Mouse (Mus musculus) kidney, embryonic 16.5 days (tissue): ENCODE results near the gene Il17rc. TPM values are rescaled to one million over a fixed set of nuclear protein-coding genes. Genes with fewer than 3 reads are reported as not detected.

Experiments used
- ATAC-seq: fragments of 200-750 bp; cut with Nextera tagmentation; 2 replicates; pipeline ENCODE4 v1.8.0; 2017; ENCODE audit warnings: moderate TSS enrichment; ENCODE audit not compliant: low FRiP score, low TSS enrichment
- H3K27ac ChIP-seq: fragments of 300-500 bp; sonication (generic); 2 replicates; pipeline ENCODE4 v1.5.1; 2014; ENCODE audit warnings: low read length
- H3K27me3 ChIP-seq: fragments of 300-500 bp; sonication (generic); 2 replicates; pipeline ENCODE4 v1.6.1; 2014; ENCODE audit warnings: low read length, control low read depth, mixed read lengths; ENCODE audit not compliant: insufficient read depth
- H3K36me3 ChIP-seq: fragments of 300-500 bp; sonication (generic); 2 replicates; pipeline ENCODE4 v1.6.1; 2014; ENCODE audit warnings: low read length, control low read depth, mixed read lengths; ENCODE audit not compliant: insufficient read depth
- H3K4me1 ChIP-seq: fragments of 300-500 bp; sonication (generic); 2 replicates; pipeline ENCODE4 v1.6.1; 2014; ENCODE audit warnings: low read length, control low read depth, mixed read lengths; ENCODE audit not compliant: insufficient read depth
- H3K4me2 ChIP-seq: fragments of 300-500 bp; sonication (generic); replicated peaks from 2 replicates; pipeline ENCODE4 v1.6.1; 2014; ENCODE audit warnings: low read depth, low read length
- H3K4me3 ChIP-seq: fragments of 300-500 bp; sonication (generic); 2 replicates; pipeline ENCODE4 v1.5.1; 2014; ENCODE audit warnings: mild to moderate bottlenecking, low read length
- H3K9ac ChIP-seq: fragments of 300-500 bp; sonication (generic); replicated peaks from 2 replicates; pipeline ENCODE4 v1.6.1; 2014; ENCODE audit warnings: low read length
- H3K9me3 ChIP-seq: fragments of 300-500 bp; sonication (generic); 2 replicates; pipeline ENCODE4 v1.6.1; 2016; ENCODE audit warnings: low read length, control low read depth
- WGBS: fragments of 180-500 bp; shearing (Covaris S2); extraction: QIAGEN DNeasy Blood & Tissue Kit; methylation state at CpG from one replicate; pipeline ENCODE4 v1.1.7; 2014; 5-methylcytosine and 5-hydroxymethylcytosine counted together
- microRNA-seq: library from miRNA; unstranded; fragments of <30 nt; microRNA quantifications from one replicate; pipeline ENCODE4, GENCODE M21; 2016
- polyA plus RNA-seq: library from polyadenylated mRNA; unstranded; fragments of >200 nt; fragmentation: Nextera tagmentation; extraction: Ambion mirVana; gene quantifications from 2 replicates; pipeline ENCODE4 v1.2.1, GENCODE M21; 2015

Il17rc gene
- polyA plus RNA-seq, 1 experiment from 2014 or later, result 31.0 TPM

- no peaks in the 10 kb centered on the region for H3K27me3 ChIP-seq
- ATAC-seq, result peak; percentile 91
- H3K4me1 ChIP-seq, result peaks cover 19% of the 10 kb centered on the region
- H3K9ac ChIP-seq, result peak within 1 kb of the TSS; percentile 86
- peak within 1 kb of the TSS; percentile 81 for H3K27ac ChIP-seq
- WGBS, result under 1% methylated on average over 47 of the region's 47 CpGs
- no peaks in the 10 kb centered on the region for H3K9me3 ChIP-seq
- H3K36me3 ChIP-seq, result 0 out of 2 replicates have a peak, but pooled peaks cover 4% of the 10 kb centered on the region
- peak within 1 kb of the TSS; percentile 96 for H3K4me3 ChIP-seq
- H3K4me2 ChIP-seq, result peak within 1 kb of the TSS; percentile 78
Observed at GRCm38 (mm10) chr6:113530932-113531839, 60.0 kb downstream of the Il17rc start, which contains the start of the genes Emc3 and Fancd2. Emc3 (minus strand) TSS chr6:113531652. Fancd2 (plus strand) TSS chr6:113531682.

- peaks cover 19% of the 10 kb centered on the region for H3K4me1 ChIP-seq
- peak overlapping the region; percentile 78 for H3K4me2 ChIP-seq
- H3K27me3 ChIP-seq, result no peaks in the 10 kb centered on the region
- H3K27ac ChIP-seq, result 0 out of 2 replicates have a peak overlapping the region, but pooled peaks have one; percentile 81
- H3K36me3 ChIP-seq, result no peaks in the 10 kb centered on the region
- peak overlapping the region; percentile 86 for H3K9ac ChIP-seq
- WGBS, result 9% methylated on average over 7 of the region's 7 CpGs
- no peak for ATAC-seq
- peak overlapping the region; percentile 96 for H3K4me3 ChIP-seq
- no peaks in the 10 kb centered on the region for H3K9me3 ChIP-seq
Observed at GRCm38 (mm10) chr6:113531840-113532404, 60.7 kb downstream of the Il17rc start.

Small RNAs within 50 kb of the gene (microRNA-seq; reads per million reads assigned to microRNA genes)
- gene Gm23365 (not detected), gene Gm24387 (not detected)

Other genes with a start within 250 kb of the Il17rc start
- gene Mtmr14, start 233.6 kb upstream of the Il17rc start, polyA plus RNA-seq, result 35.5 and 37.0 TPM in 2 replicates
- gene Cpne9, start 189.1 kb upstream of the Il17rc start, polyA plus RNA-seq, result 0.09 TPM in 1 of 2 replicates, not detected in the other
- 19.0 and 22.1 TPM in 2 replicates for gene Brpf1, start 164.3 kb upstream of the Il17rc start, polyA plus RNA-seq
- 17.4 and 19.4 TPM in 2 replicates for gene Ogg1, start 144.5 kb upstream of the Il17rc start, polyA plus RNA-seq
- gene Camk1, start 127.4 kb upstream of the Il17rc start, polyA plus RNA-seq, result 110 and 117 TPM in 2 replicates
- gene Tada3, start 93.5 kb upstream of the Il17rc start, polyA plus RNA-seq, result 63.5 and 66.7 TPM in 2 replicates
- 401 and 410 TPM in 2 replicates for gene Arpc4, start 93.3 kb upstream of the Il17rc start, polyA plus RNA-seq
- gene Ttll3, start 82.2 kb upstream of the Il17rc start, polyA plus RNA-seq, result 3.4 and 4.4 TPM in 2 replicates
- gene Rpusd3, start 52.1 kb upstream of the Il17rc start, polyA plus RNA-seq, result 31.5 and 31.7 TPM in 2 replicates
- gene Cidec, start 35.7 kb upstream of the Il17rc start, polyA plus RNA-seq, result not detected in 2 replicates
- gene Jagn1, start 28.9 kb upstream of the Il17rc start, polyA plus RNA-seq, result 115 and 121 TPM in 2 replicates
- 10.0 and 10.1 TPM in 2 replicates for gene Il17re, start 12.9 kb upstream of the Il17rc start, polyA plus RNA-seq
- gene Creld1, start 11.9 kb downstream of the Il17rc start, polyA plus RNA-seq, result 43.4 and 45.8 TPM in 2 replicates
- gene Prrt3, start 30.5 kb downstream of the Il17rc start, polyA plus RNA-seq, result 0.97 and 0.99 TPM in 2 replicates
- 120 and 122 TPM in 2 replicates for gene Emc3, start 60.2 kb downstream of the Il17rc start, polyA plus RNA-seq
- gene Fancd2, start 60.3 kb downstream of the Il17rc start, polyA plus RNA-seq, result 10.7 and 12.0 TPM in 2 replicates
- 0.68 and 1.1 TPM in 2 replicates for gene Fancd2os, start 129.3 kb downstream of the Il17rc start, polyA plus RNA-seq
- 221 and 224 TPM in 2 replicates for gene Brk1, start 133.3 kb downstream of the Il17rc start, polyA plus RNA-seq
- 34.0 and 40.7 TPM in 2 replicates for gene Vhl, start 152.5 kb downstream of the Il17rc start, polyA plus RNA-seq
- 4.4 and 5.6 TPM in 2 replicates for gene Irak2, start 167.0 kb downstream of the Il17rc start, polyA plus RNA-seq
- 0.72 and 0.95 TPM in 2 replicates for gene Tatdn2, start 225.6 kb downstream of the Il17rc start, polyA plus RNA-seq
- gene Ghrl, start 248.5 kb downstream of the Il17rc start, polyA plus RNA-seq, result 0.53 TPM in 1 of 2 replicates, not detected in the other